Mouse (Mus musculus) embryonic facial prominence, embryonic 12.5 days (tissue): ENCODE results near the gene Atp11c. TPM values are rescaled to one million over a fixed set of nuclear protein-coding genes. Genes with fewer than 3 reads are reported as not detected.
A peak's percentile ranks its signal among the peaks of the same experiment; 100 is the strongest.

Experiments used
- ATAC-seq: fragments of 200-750 bp; cut with Nextera tagmentation; 2 replicates; pipeline ENCODE4 v1.8.0; 2017; ENCODE audit not compliant: insufficient number of reproducible peaks, insufficient read depth, low FRiP score, low TSS enrichment
- H3K27ac ChIP-seq: fragments of 300-500 bp; sonication (generic); 2 replicates; pipeline ENCODE4 v1.5.1; 2016; ENCODE audit warnings: mild to moderate bottlenecking
- H3K27me3 ChIP-seq: fragments of 300-500 bp; sonication (generic); 2 replicates; pipeline ENCODE4 v1.6.1; 2016; ENCODE audit warnings: mild to moderate bottlenecking, moderate library complexity
- H3K36me3 ChIP-seq: fragments of 300-500 bp; sonication (generic); 2 replicates; pipeline ENCODE4 v1.6.1; 2016; ENCODE audit warnings: mild to moderate bottlenecking
- H3K4me1 ChIP-seq: fragments of 300-500 bp; sonication (generic); 2 replicates; pipeline ENCODE4 v1.6.1; 2016
- H3K4me2 ChIP-seq: fragments of 300-500 bp; sonication (generic); replicated peaks from 2 replicates; pipeline ENCODE4 v1.6.1; 2016; ENCODE audit warnings: mild to moderate bottlenecking, moderate library complexity
- H3K4me3 ChIP-seq: fragments of 300-500 bp; sonication (generic); 2 replicates; pipeline ENCODE4 v1.5.1; 2016; ENCODE audit warnings: mild to moderate bottlenecking
- H3K9ac ChIP-seq: fragments of 300-500 bp; sonication (generic); 2 replicates; pipeline ENCODE4 v1.6.1; 2016; ENCODE audit warnings: mild to moderate bottlenecking, moderate library complexity
- H3K9me3 ChIP-seq: fragments of 300-500 bp; sonication (generic); 2 replicates; pipeline ENCODE4 v1.6.1; 2016; ENCODE audit warnings: mild to moderate bottlenecking, moderate library complexity
- WGBS: fragments of 180-500 bp; shearing (Covaris S2); methylation state at CpG from one replicate; pipeline ENCODE4 v1.1.7; 2016; 5-methylcytosine and 5-hydroxymethylcytosine counted together
- polyA plus RNA-seq: library from polyadenylated mRNA; unstranded; fragments of >200 nt; fragmentation: Nextera tagmentation; extraction: Ambion mirVana; gene quantifications from 2 replicates; pipeline ENCODE4 v1.2.1, GENCODE M21; 2016

Atp11c gene
- polyA plus RNA-seq, 1 experiment from 2014 or later, result 13.5 TPM

DNA sequence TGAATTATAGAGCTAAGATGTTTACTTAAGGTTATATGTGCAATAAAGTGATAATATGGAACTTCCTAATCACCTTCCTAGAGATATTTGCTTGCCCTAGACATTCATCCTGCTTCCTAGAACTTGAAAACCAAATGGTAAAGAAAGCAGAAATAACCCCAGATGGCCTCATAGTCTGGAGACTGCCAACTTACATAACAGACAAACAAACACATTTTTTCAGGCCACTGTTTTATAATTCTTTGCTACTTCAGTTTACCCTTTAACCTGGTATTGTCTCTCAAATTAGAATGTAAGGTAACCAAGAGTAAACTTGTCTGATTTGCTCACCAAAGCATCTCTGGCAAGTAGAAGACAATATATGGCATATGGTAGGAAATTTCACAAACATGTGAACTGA is 212.1 kb downstream of the Atp11c start:
- Histone ChIP-seq H3K27me3 (no peaks in the 10 kb centered on the region), H3K4me2 (no peak overlapping the region), H3K9ac (no peak overlapping the region), H3K36me3 (no peaks in the 10 kb centered on the region), H3K9me3 (no peaks in the 10 kb centered on the region), H3K4me1 (no peaks in the 10 kb centered on the region), H3K27ac (no peak overlapping the region), H3K4me3 (no peak overlapping the region)
- ATAC-seq, result no peak

- H3K9me3 ChIP-seq, result no peaks in the 10 kb centered on the region
- H3K4me3 ChIP-seq, result no peak overlapping the region
- no peak overlapping the region for H3K4me2 ChIP-seq
- H3K27ac ChIP-seq, result no peak overlapping the region
- H3K4me1 ChIP-seq, result no peaks in the 10 kb centered on the region
- no peaks in the 10 kb centered on the region for H3K36me3 ChIP-seq
- no peaks in the 10 kb centered on the region for H3K27me3 ChIP-seq
- no peak for ATAC-seq
- 87% methylated on average over 1 of the region's 1 CpGs for WGBS
- H3K9ac ChIP-seq, result no peak overlapping the region
Observed at GRCm38 (mm10) chrX:60348741-60349140, 243.8 kb downstream of the Atp11c start.

DNA sequence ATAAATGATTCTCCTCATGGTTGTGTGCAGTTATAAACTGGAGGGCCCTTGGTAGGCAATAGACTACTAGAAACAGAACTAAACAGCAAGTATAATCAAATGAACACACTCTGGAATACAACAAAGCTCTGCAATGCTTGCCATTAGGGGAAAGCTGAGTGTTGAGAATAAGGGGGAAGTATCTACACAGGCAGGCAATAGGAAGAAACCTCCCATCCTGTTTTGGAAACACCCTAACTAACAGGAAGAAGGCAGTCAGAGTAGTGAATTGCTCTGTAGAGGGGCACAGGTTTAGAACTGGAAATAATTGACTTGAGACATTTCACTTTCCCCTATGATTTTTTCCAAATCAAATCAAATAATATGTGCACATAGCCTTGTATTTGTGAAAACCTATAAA is 247.1 kb downstream of the Atp11c start:
- Histone ChIP-seq H3K9me3 (no peaks in the 10 kb centered on the region), H3K4me2 (no peak overlapping the region), H3K4me3 (no peak overlapping the region), H3K27me3 (no peaks in the 10 kb centered on the region), H3K36me3 (no peaks in the 10 kb centered on the region), H3K4me1 (no peaks in the 10 kb centered on the region), H3K9ac (no peak overlapping the region), H3K27ac (no peak overlapping the region)
- ATAC-seq, result no peak

DNA sequence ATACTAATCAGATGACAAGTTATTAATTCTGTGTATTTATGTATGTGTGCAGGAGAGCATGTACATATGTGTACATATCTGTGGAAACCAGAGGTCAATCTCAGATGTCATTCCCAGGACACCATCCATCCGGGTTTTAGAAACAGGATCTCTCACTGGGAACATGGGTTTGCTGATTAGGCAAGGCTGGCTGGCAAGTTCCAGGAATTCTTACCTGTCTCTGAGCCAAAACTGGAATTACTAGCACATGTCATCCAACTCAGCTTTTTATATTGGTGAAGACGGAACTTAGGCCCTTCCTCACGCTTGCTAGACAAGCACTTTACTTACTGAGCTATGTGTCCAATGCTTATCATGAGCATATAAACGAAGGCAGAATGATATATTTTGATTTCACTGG is 247.5 kb downstream of the Atp11c start:
- Histone ChIP-seq H3K4me1 (no peaks in the 10 kb centered on the region), H3K4me2 (no peak overlapping the region), H3K36me3 (no peaks in the 10 kb centered on the region), H3K27ac (no peak overlapping the region), H3K27me3 (no peaks in the 10 kb centered on the region), H3K4me3 (no peak overlapping the region), H3K9me3 (no peaks in the 10 kb centered on the region), H3K9ac (no peak overlapping the region)
- WGBS, result 64% methylated on average over 4 of the region's 4 CpGs
- ATAC-seq, result no peak

GRCm38 (mm10) chrX:60329735-60330134 is 262.8 kb downstream of the Atp11c start:
- Histone ChIP-seq H3K9me3 (no peaks in the 10 kb centered on the region), H3K4me2 (no peak overlapping the region), H3K4me3 (no peak overlapping the region), H3K4me1 (no peaks in the 10 kb centered on the region), H3K27me3 (no peaks in the 10 kb centered on the region), H3K36me3 (no peaks in the 10 kb centered on the region), H3K9ac (no peak overlapping the region), H3K27ac (no peak overlapping the region)
- no peak for ATAC-seq
- WGBS, result 91% methylated on average over 3 of the region's 3 CpGs

DNA sequence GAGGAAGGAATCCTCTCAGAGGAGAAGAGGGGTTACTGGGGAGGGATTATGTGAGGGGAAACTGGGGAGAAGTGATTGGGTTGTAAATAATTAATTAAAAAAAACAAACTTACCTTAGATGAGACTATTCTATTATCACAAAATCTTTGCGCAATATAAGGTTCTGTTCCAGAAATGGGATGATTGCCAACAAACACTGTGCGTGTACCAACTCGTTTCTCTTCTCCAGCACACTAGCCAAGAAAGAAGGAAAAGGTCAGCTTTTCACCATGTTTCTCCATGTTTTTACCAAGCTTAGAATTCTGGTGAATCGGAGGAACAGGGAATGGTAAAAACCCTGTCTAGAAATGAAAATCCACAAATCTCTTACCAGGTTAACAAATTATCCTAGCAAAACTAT is 271.2 kb downstream of the Atp11c start:
- 94% methylated on average over 4 of the region's 4 CpGs for WGBS

DNA sequence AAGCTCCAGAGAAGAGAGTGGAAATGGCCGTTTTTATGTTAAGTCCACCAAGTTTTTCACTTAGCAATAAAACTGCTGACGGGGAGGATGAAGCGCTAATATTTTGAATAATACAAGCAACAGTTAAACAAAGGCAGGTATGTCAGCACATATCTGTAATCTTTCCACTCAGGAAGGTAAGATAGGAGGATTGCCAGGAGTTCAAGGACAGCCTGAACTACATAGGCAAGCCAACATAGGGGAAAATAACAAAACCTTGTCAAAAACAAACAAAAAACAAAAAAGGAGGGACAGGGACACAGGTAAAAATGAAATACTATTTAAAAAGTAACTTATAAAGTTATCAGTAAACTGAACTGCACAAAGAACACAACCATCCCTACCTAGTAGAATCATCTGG is 274.8 kb downstream of the Atp11c start:
- no peak for ATAC-seq
- Histone ChIP-seq H3K27me3 (no peaks in the 10 kb centered on the region), H3K4me1 (no peaks in the 10 kb centered on the region), H3K9me3 (no peaks in the 10 kb centered on the region), H3K9ac (no peak overlapping the region), H3K4me3 (no peak overlapping the region), H3K27ac (no peak overlapping the region), H3K36me3 (no peaks in the 10 kb centered on the region), H3K4me2 (no peak overlapping the region)
- 93% methylated on average over 3 of the region's 3 CpGs for WGBS

More for the DNA sequence above, 271.2 kb downstream of the Atp11c start:
- Histone ChIP-seq H3K9ac (no peak overlapping the region), H3K4me2 (no peak overlapping the region), H3K4me3 (no peak overlapping the region), H3K36me3 (no peaks in the 10 kb centered on the region), H3K9me3 (no peaks in the 10 kb centered on the region), H3K27ac (no peak overlapping the region), H3K4me1 (no peaks in the 10 kb centered on the region), H3K27me3 (no peaks in the 10 kb centered on the region)
- ATAC-seq, result no peak

GRCm38 (mm10) chrX:60292335-60292734 is 300.2 kb downstream of the Atp11c start:
- H3K4me2 ChIP-seq, result no peak overlapping the region
- H3K4me1 ChIP-seq, result no peaks in the 10 kb centered on the region
- H3K27ac ChIP-seq, result no peak overlapping the region
- no peak for ATAC-seq
- H3K36me3 ChIP-seq, result no peaks in the 10 kb centered on the region
- no peak overlapping the region for H3K9ac ChIP-seq
- H3K9me3 ChIP-seq, result no peaks in the 10 kb centered on the region
- WGBS, result 74% methylated on average over 2 of the region's 2 CpGs
- no peaks in the 10 kb centered on the region for H3K27me3 ChIP-seq
- H3K4me3 ChIP-seq, result no peak overlapping the region

GRCm38 (mm10) chrX:60255346-60255745 is 337.2 kb downstream of the Atp11c start:
- H3K4me3 ChIP-seq, result no peak overlapping the region
- no peak overlapping the region for H3K27ac ChIP-seq
- no peaks in the 10 kb centered on the region for H3K4me1 ChIP-seq
- ATAC-seq, result no peak
- H3K9me3 ChIP-seq, result no peaks in the 10 kb centered on the region
- no peak overlapping the region for H3K4me2 ChIP-seq
- no peaks in the 10 kb centered on the region for H3K36me3 ChIP-seq
- H3K9ac ChIP-seq, result no peak overlapping the region
- no peaks in the 10 kb centered on the region for H3K27me3 ChIP-seq

DNA sequence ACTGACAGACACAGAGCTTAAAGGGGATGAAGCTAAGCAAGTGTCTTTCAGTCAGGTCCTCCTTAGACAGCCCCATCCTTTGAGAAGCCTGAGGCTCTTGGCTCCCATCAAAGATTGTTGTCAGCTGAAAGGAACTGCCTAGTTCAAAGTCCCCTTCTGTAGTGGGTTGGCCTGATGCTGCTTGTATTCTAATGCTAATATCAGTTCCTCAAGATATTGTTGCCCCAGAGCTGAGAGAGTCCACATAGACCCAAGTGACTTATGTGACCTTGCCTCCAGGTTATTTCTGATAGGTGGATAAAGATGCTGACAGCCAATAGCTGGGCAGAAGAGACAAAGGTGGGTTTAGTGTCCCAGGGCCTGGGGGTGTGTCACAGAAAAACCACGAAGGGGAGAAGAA is 404.8 kb downstream of the Atp11c start:
- Histone ChIP-seq H3K27ac (no peak overlapping the region), H3K36me3 (no peaks in the 10 kb centered on the region), H3K4me3 (no peak overlapping the region), H3K9ac (no peak overlapping the region), H3K4me1 (no peaks in the 10 kb centered on the region), H3K4me2 (no peak overlapping the region), H3K27me3 (no peaks in the 10 kb centered on the region), H3K9me3 (no peaks in the 10 kb centered on the region)
- no peak for ATAC-seq
- 40% methylated on average over 1 of the region's 1 CpGs for WGBS

GRCm38 (mm10) chrX:60182611-60183010 is 409.9 kb downstream of the Atp11c start:
- no peak for ATAC-seq
- Histone ChIP-seq H3K9me3 (no peaks in the 10 kb centered on the region), H3K27me3 (peaks cover 8% of the 10 kb centered on the region), H3K4me2 (no peak overlapping the region), H3K4me3 (no peak overlapping the region), H3K27ac (no peak overlapping the region), H3K36me3 (no peaks in the 10 kb centered on the region), H3K4me1 (no peaks in the 10 kb centered on the region), H3K9ac (no peak overlapping the region)
- 45% methylated on average over 3 of the region's 3 CpGs for WGBS

- Histone ChIP-seq H3K9me3 (no peaks in the 10 kb centered on the region), H3K36me3 (no peaks in the 10 kb centered on the region), H3K4me3 (peak within 1 kb of the TSS; percentile 34), H3K27me3 (peaks cover 11% of the 10 kb centered on the region), H3K27ac (no peak within 1 kb of the TSS), H3K9ac (no peak within 1 kb of the TSS), H3K4me2 (peak within 1 kb of the TSS; percentile 65), H3K4me1 (no peaks in the 10 kb centered on the region)
- WGBS, result 18% methylated on average over 28 of the region's 28 CpGs
- ATAC-seq, result no peak
Observed at GRCm38 (mm10) chrX:60178744-60179458, 413.6 kb downstream of the Atp11c start, which contains the start of gene Mcf2. Gene Mcf2, minus strand, starts transcription at chrX:60179089.
